Comparison of ENCODE assay signal across 8 mouse cellular contexts in the genomic region with DNA sequence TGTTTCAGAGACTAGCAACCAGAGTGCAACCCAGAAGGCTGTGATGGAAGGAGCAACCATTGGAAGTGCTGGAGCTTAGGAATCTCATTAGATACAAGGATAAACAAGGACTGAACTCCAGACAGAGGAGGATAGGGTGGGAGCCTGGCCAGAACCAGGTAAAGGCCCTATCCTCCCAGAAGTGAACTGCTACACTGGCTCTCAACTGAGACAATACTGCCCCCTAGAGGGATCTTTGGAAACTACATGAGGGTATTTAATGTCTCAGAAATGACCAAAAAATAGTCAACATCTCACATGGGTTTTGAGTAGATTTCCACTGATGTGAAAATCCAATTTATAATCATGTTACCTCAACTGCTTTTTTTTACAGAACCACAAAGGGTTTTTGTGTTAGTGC. TPM values are rescaled to one million over a fixed set of nuclear protein-coding genes. Genes with fewer than 3 reads are reported as not detected.
DNase-seq lines count a peak whose midpoint lies in the region; ATAC-seq and TF ChIP-seq lines count a peak whose summit lies in the region.

No protein-coding gene starts in this region.

- H3K27ac ChIP-seq in limb, embryonic 10.5 days: no peak overlapping the region

- no peak overlapping the region for H3K4me3 ChIP-seq in G1E (ENCODE audit: low read depth, low read length)
- H3K4me3 ChIP-seq in limb, embryonic 10.5 days: no peak overlapping the region

- no peaks in the 10 kb centered on the region for H3K36me3 ChIP-seq in G1E (replicated peaks)
- no peaks in the 10 kb centered on the region for H3K36me3 ChIP-seq in limb, embryonic 10.5 days

- no peak for ATAC-seq in G1E (ENCODE audit: extremely low read depth, insufficient number of reproducible peaks, low FRiP score, poor library complexity, severe bottlenecking)
- ATAC-seq in inflammation-experienced regulatory T-cells, adult 6 months: peak; percentile 48

- no peaks in the 10 kb centered on the region for H3K9me3 ChIP-seq in G1E (replicated peaks)
- no peaks in the 10 kb centered on the region for H3K9me3 ChIP-seq in limb, embryonic 10.5 days (replicated peaks)

- TF ChIP-seq CTCF in G1E (IDR thresholded peaks at IDR 0.05; ENCODE audit: low read depth, low read length): 0 out of 2 replicates have a peak, but pooled peaks have one; percentile 7

- 0 out of 2 replicates have a peak, but pooled peaks cover 4% of the 10 kb centered on the region for H3K27me3 ChIP-seq in G1E (ENCODE audit: insufficient read depth, low read length)
- H3K27me3 ChIP-seq in limb, embryonic 10.5 days (ENCODE audit: low read depth, poor library complexity, severe bottlenecking): peaks cover 80% of the 10 kb centered on the region

- intact Hi-C loops in left cerebral cortex, postnatal 36 days (cut with DNase I): loop anchor here (2.0 to 10.0 kb wide), 2 partner anchors 231 to 497 kb away; no protein-coding TSS in a partner anchor

- DNase-seq in left cerebral cortex, adult 11 months (ENCODE audit: low spot score): peak; percentile 31
- DNase-seq in left cerebral cortex, postnatal 36 days (ENCODE audit: low spot score in 2 of 2): no peak
- DNase-seq in G1E (ENCODE audit: low spot score): no peak
- DNase-seq in c-Kit-positive CD71-negative TER-119-negative erythroid progenitor cells, embryonic 14.5 days (ENCODE audit: low read depth): peak; percentile 44
- peak; percentile 35 for DNase-seq in lung, postnatal 25 days (ENCODE audit: low spot score)
- DNase-seq in frontal cortex, postnatal 10 days (ENCODE audit: low spot score in 2 of 2): no peak
- no peak for DNase-seq in limb, embryonic 10.5 days (ENCODE audit: low spot score)

- H3K4me1 ChIP-seq in G1E (ENCODE audit: insufficient read depth, low read depth, low read length): no peaks in the 10 kb centered on the region
- H3K4me1 ChIP-seq in limb, embryonic 10.5 days: 0 out of 2 replicates have a peak, but pooled peaks cover 7% of the 10 kb centered on the region

RNA-seq across cellular contexts. Expression of gene Rtl9, which starts 47.9 kb away (rescaled TPM):
- 1 to 10 TPM; 1.1 to 1.2 TPM for total RNA-seq in left cerebral cortex, postnatal 36 days (2021)
- not detected in 2 replicates for total RNA-seq in G1E (2014; fragmentation: Nextera tagmentation)
- total RNA-seq in G1E (2017): not detected in 2 replicates
- not detected in 2 replicates for polyA plus RNA-seq in G1E (2012)
- not detected for polyA plus RNA-seq in inflammation-experienced regulatory T-cells, adult 6 months (2017; shearing (Covaris generic))
- 0.54 and 0.55 TPM in 2 replicates for polyA plus RNA-seq in limb, embryonic 10.5 days (2016; fragmentation: Nextera tagmentation; extraction: Ambion mirVana)

Comparison
In these comparisons a context has a peak if more than half of its experiments do, and no peak if none do; other contexts are left out.
1. DNase-seq: peak in left cerebral cortex, adult 11 months (single experiment), c-Kit-positive CD71-negative TER-119-negative erythroid progenitor cells, embryonic 14.5 days (single experiment) and lung, postnatal 25 days (single experiment); none in left cerebral cortex, postnatal 36 days (0 of 2), G1E (single experiment), frontal cortex, postnatal 10 days (0 of 2) and limb, embryonic 10.5 days (single experiment).